Mouse (Mus musculus) myocyte (in vitro differentiated cells): ENCODE results near the gene Inhbc. TPM values are rescaled to one million over a fixed set of nuclear protein-coding genes. Genes with fewer than 3 reads are reported as not detected.

ENCODE experiments used
- H3K27me3 ChIP-seq: one replicate; pipeline ENCODE4 v1.6.1; 2011; ENCODE audit not compliant: control insufficient read depth, insufficient read depth, insufficient read length
- H3K36me3 ChIP-seq: one replicate; pipeline ENCODE4 v1.6.1; 2011; ENCODE audit not compliant: control insufficient read depth, insufficient read depth
- H3K4me2 ChIP-seq: one replicate; pipeline ENCODE4 v1.6.1; 2011; ENCODE audit warnings: low read depth, control low read depth
- H3K4me3 ChIP-seq: one replicate; pipeline ENCODE4 v1.5.1; 2011; ENCODE audit warnings: mild to moderate bottlenecking, control low read depth, moderate library complexity
- H3K79me2 ChIP-seq: one replicate; pipeline ENCODE4 v1.6.1; 2011; ENCODE audit not compliant: control insufficient read depth, insufficient read depth
- H3ac ChIP-seq: one replicate; pipeline ENCODE4 v1.6.1; 2011; ENCODE audit not compliant: control insufficient read depth, insufficient read length
- CEBPB ChIP-seq: IDR thresholded peaks from 2 replicates; pipeline ENCODE4 v1.6.1; 2011; ENCODE audit warnings: mild to moderate bottlenecking, moderate library complexity; ENCODE audit not compliant: poor library complexity, insufficient read depth, severe bottlenecking
- E2F4 ChIP-seq: IDR thresholded peaks from one replicate; pipeline ENCODE4 v1.6.1; 2011; ENCODE audit warnings: mild to moderate bottlenecking, control low read depth, moderate library complexity; ENCODE audit not compliant: insufficient read depth
- MAX ChIP-seq: IDR thresholded peaks from one replicate; pipeline ENCODE4 v1.6.1; 2011; ENCODE audit warnings: low read depth, mild to moderate bottlenecking, control low read depth
- MYOD1 ChIP-seq, 3 experiments: IDR thresholded peaks; one replicate each; pipeline ENCODE4 v1.6.1; 2011; ENCODE audit warnings: control low read depth in 2 of 3, low read depth in 2 of 3, mild to moderate bottlenecking in 2 of 3, moderate library complexity in 1 of 3; ENCODE audit not compliant: insufficient read length in 2 of 3, control insufficient read depth in 1 of 3
- MYOG ChIP-seq, 3 experiments: IDR thresholded peaks; one replicate each; pipeline ENCODE4 v1.6.1; 2011; ENCODE audit warnings: control low read depth in 2 of 3, low read depth in 2 of 3, mild to moderate bottlenecking in 2 of 3; ENCODE audit not compliant: insufficient read length in 2 of 3, control insufficient read depth in 1 of 3, insufficient read depth in 1 of 3
- POLR2A ChIP-seq: IDR thresholded peaks from one replicate; pipeline ENCODE4 v1.6.1; 2011; ENCODE audit warnings: low read depth, mild to moderate bottlenecking, control low read depth, moderate library complexity; ENCODE audit not compliant: insufficient read length
- POLR2AphosphoS2 ChIP-seq: IDR thresholded peaks from one replicate; pipeline ENCODE4 v1.6.1; 2011; ENCODE audit warnings: low read depth, control low read depth; ENCODE audit not compliant: insufficient read length
- REST ChIP-seq: IDR thresholded peaks from one replicate; pipeline ENCODE4 v1.6.1; 2011; ENCODE audit warnings: mild to moderate bottlenecking, control low read depth, moderate library complexity; ENCODE audit not compliant: insufficient read depth, insufficient read length
- SRF ChIP-seq: IDR thresholded peaks from one replicate; pipeline ENCODE4 v1.6.1; 2011; ENCODE audit warnings: low read depth; ENCODE audit not compliant: control insufficient read depth, insufficient read length
- TCF12 ChIP-seq: IDR thresholded peaks from one replicate; pipeline ENCODE4 v1.6.1; 2011; ENCODE audit warnings: mild to moderate bottlenecking, control low read depth; ENCODE audit not compliant: poor library complexity, insufficient read depth, severe bottlenecking
- TCF3 ChIP-seq: IDR thresholded peaks from one replicate; pipeline ENCODE4 v1.6.1; 2011; ENCODE audit warnings: low read depth, control low read depth; ENCODE audit not compliant: insufficient read length
- USF1 ChIP-seq: IDR thresholded peaks from one replicate; pipeline ENCODE4 v1.6.1; 2011; ENCODE audit warnings: low read depth, mild to moderate bottlenecking, control low read depth, moderate library complexity
- polyA plus RNA-seq: library from polyadenylated mRNA; unstranded; fragments of >200 nt; fragmentation: generic; extraction: Trizol; gene quantifications from one replicate; pipeline ENCODE4 v1.2.1, GENCODE M21; 2012; ENCODE audit warnings: missing spikeins

Inhbc gene
- polyA plus RNA-seq, 1 experiment: not detected

DNA sequence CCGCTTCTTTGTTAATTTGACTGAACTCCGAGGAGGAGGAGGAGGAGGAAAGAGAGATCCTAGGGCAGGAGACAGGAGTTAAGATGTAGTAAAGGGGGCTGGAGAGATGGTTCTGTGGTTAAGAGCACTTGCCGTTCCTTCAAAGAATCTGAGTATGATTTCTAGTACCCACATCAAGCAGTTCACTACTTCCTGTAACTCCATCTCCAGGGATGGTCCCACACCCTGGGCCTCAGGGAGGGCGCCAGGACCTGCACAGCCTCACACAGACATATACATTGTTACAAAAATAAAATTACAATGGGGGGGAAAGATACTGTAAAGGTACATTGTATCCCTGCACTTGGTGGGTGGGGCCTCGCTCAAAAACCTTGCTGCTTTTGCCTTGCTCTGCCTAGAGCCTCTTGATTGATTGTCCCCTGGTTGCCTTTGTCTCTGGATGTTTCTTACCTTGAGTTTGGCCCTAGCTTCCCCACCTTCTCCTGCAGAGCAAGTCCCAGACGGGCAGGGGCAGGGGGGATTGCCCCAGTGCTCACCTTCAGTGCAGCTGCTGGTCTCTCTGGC, 32.6 kb downstream of the Inhbc start:
- no peaks in the 10 kb centered on the region for H3K27me3 ChIP-seq
- H3K36me3 ChIP-seq: no peaks in the 10 kb centered on the region
- H3K4me3 ChIP-seq: no peak overlapping the region
- H3K4me2 ChIP-seq: no peak overlapping the region
- H3K79me2 ChIP-seq: no peaks in the 10 kb centered on the region
- H3ac ChIP-seq: no peak overlapping the region
- TF ChIP-seq MYOD1 (IDR thresholded peaks at IDR 0.05; ENCODE audit: control insufficient read depth in 1 of 3, insufficient read length in 2 of 3, low read depth in 2 of 3) (no peak), USF1 (no peak), REST (no peak), CEBPB (no peak), MYOG (IDR thresholded peaks at IDR 0.05; ENCODE audit: control insufficient read depth in 1 of 3, insufficient read depth in 1 of 3, insufficient read length in 2 of 3, low read depth in 2 of 3) (no peak), MAX (no peak), TCF3 (no peak), TCF12 (no peak), E2F4 (no peak), POLR2AphosphoS2 (no peak), POLR2A (no peak), SRF (no peak)

- Histone ChIP-seq H3K27me3 (no peaks in the 10 kb centered on the region), H3K36me3 (no peaks in the 10 kb centered on the region)
- TF ChIP-seq MAX (no peak), TCF3 (no peak), TCF12 (no peak), POLR2AphosphoS2 (no peak), REST (no peak), MYOD1 (IDR thresholded peaks at IDR 0.05; ENCODE audit: control insufficient read depth in 1 of 3, insufficient read length in 2 of 3, low read depth in 2 of 3) (no peak), E2F4 (no peak), CEBPB (no peak), MYOG (IDR thresholded peaks at IDR 0.05; ENCODE audit: control insufficient read depth in 1 of 3, insufficient read depth in 1 of 3, insufficient read length in 2 of 3, low read depth in 2 of 3) (no peak), POLR2A (no peak)
Observed at GRCm38 (mm10) chr10:127336952-127337351, 33.3 kb downstream of the Inhbc start.

DNA sequence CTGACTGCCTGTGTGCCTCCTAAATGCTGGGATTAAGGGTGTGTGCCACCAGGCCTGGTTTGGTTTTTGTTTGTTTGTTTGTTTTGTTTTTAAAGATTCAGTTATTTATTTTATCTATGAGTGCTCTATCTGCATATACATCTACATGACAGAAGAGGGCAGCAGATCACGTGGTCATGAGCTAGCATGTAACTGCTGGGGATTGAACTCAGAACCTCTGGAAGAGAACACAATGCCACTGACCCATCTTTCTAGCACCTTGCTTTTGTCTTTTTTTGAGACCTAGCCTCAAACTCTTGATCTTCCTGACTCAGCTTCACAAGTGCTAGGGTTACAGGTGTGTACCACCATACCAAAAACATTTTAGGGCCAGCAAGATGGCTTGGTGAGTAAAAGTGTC, 35.0 kb downstream of the Inhbc start:
- Histone ChIP-seq H3K4me3 (no peak overlapping the region), H3ac (no peak overlapping the region), H3K79me2 (no peaks in the 10 kb centered on the region), H3K36me3 (no peaks in the 10 kb centered on the region), H3K4me2 (no peak overlapping the region), H3K27me3 (no peaks in the 10 kb centered on the region)
- TF ChIP-seq POLR2A (no peak), USF1 (peak; percentile 50)

More at GRCm38 (mm10) chr10:127336952-127337351, 33.3 kb downstream of the Inhbc start:
- no peak overlapping the region for H3K4me2 ChIP-seq
- no peaks in the 10 kb centered on the region for H3K79me2 ChIP-seq
- H3K4me3 ChIP-seq: no peak overlapping the region
- no peak overlapping the region for H3ac ChIP-seq

DNA sequence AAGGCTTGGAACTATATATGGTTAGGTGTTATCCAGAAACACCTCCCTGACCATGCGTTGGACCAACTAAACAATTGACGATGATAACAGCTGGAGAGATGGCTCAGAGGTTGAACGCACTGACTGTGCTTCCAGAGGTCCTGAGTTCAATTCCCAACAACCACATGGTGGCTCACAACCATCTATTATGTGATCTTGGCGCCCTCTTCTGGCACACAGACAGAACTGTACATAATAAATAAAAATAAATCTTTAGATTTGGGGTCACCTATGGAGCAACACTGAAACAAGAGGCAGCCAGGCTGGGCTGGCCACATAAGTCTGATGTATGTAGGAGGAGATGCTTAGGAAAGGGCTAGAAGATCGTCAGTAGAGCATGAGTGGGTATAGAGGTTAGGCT, 37.1 kb downstream of the Inhbc start:
- Histone ChIP-seq H3ac (no peak overlapping the region), H3K4me3 (no peak overlapping the region), H3K4me2 (no peak overlapping the region), H3K36me3 (no peaks in the 10 kb centered on the region), H3K27me3 (no peaks in the 10 kb centered on the region), H3K79me2 (no peaks in the 10 kb centered on the region)
- TF ChIP-seq TCF3 (no peak), USF1 (no peak), POLR2A (no peak), CEBPB (no peak), POLR2AphosphoS2 (no peak), MYOG (IDR thresholded peaks at IDR 0.05; ENCODE audit: control insufficient read depth in 1 of 3, insufficient read depth in 1 of 3, insufficient read length in 2 of 3, low read depth in 2 of 3) (no peak), E2F4 (no peak), MYOD1 (IDR thresholded peaks at IDR 0.05; ENCODE audit: control insufficient read depth in 1 of 3, insufficient read length in 2 of 3, low read depth in 2 of 3) (no peak), SRF (no peak), REST (no peak)

DNA sequence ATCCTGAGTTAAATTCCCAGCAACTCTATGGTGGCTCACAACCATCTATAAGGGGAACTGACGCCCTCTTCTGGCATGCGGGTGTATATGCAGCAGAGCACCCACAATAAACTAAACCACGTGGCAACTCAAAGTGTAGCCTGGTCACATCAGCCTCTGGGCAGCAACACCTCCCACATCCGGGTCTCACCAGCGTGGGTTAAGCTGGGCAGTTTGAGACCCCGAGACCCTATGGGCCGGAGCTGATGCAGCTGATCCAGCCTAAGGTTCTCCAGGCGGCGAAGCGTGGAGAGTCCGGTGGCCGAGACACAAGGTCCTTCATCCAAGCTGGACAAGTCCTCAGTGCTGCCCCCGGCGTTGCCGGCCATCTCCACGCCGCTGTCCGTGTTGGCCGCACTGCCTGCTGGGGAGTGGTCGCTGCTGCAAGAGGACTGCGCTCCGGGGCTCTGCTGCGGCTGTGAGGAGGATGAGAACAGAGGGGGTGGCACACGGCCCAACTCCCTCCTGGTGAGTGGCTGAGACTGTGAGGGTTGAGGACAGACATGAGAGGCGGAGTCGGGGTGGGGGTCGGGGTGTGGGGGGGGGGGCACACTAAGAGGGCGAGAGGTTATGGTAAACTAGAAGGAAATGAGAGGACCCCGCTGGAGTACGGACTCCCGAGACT, 37.9 kb downstream of the Inhbc start:
- Histone ChIP-seq H3ac (no peak overlapping the region), H3K27me3 (peaks cover 8% of the 10 kb centered on the region), H3K36me3 (no peaks in the 10 kb centered on the region), H3K4me2 (no peak overlapping the region), H3K4me3 (no peak overlapping the region), H3K79me2 (no peaks in the 10 kb centered on the region)
- no peak for TF ChIP-seq POLR2A
